In the genomic region with DNA sequence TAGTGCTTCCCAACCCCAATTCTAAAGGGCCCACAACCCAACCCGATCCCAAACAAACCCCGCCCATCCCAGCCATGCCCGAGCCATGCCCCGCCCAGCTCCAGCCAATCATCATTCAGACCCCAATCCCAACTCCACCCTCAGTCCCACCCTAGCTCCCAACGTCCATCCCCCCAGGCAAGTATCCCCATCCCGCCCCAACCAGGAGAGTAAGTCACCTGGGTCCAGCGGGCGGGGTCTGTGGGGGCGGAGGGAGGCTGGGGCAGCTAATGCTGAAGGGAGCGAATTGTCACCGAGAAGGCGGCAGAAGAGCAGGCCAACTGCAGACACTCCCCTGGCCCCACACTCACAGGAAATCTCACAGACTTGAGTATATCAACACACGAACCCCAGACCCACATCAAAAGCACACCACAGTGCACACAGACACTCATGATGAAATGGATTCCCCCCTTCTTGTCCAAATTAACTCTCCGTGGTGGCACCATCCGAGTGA, we compare ENCODE assay signal across 10 mouse cellular contexts. TPM values are rescaled to one million over a fixed set of nuclear protein-coding genes. Genes with fewer than 3 reads are reported as not detected.
DNase-seq lines count a peak whose midpoint lies in the region; ATAC-seq lines count a peak whose summit lies in the region.
"Had no signal": no experiment of that assay in that cellular context is flagged by ENCODE, and none has a peak within 500 bp of the region (broad histone marks: within the 10 kb centered on the region; RNA-seq: fewer than 3 reads in every experiment).

No protein-coding gene starts in this region.

- H3K4me1 ChIP-seq in hindbrain, embryonic 13.5 days (replicated peaks), result peaks cover 13% of the 10 kb centered on the region

- intact Hi-C loops in gastrocnemius, postnatal 14 days (cut with DNase I; ENCODE audit: low total_unique reads), result no loop called here
- intact Hi-C loops in gastrocnemius, postnatal 36 days (cut with DNase I), result no loop called here

- no peak overlapping the region for H3K27ac ChIP-seq in hindbrain, embryonic 13.5 days

- H3K4me3 ChIP-seq in hindbrain, embryonic 13.5 days, result no peak overlapping the region; the same call in 1 of the 2 replicates

- 0 out of 2 replicates have a peak, but pooled peaks cover 3% of the 10 kb centered on the region for H3K27me3 ChIP-seq in hindbrain, embryonic 13.5 days
- H3K27me3 ChIP-seq: CH12.LX had no signal

- H3K9ac ChIP-seq in hindbrain, embryonic 13.5 days, result no peak overlapping the region

- H3K4me2 ChIP-seq in hindbrain, embryonic 13.5 days, result peak overlapping the region; percentile 44

- DNase-seq in gastrocnemius, postnatal 14 days, result peak; percentile 45
- DNase-seq in gastrocnemius, adult 8-10 months (ENCODE audit: low spot score in 2 of 2), result no peak
- DNase-seq in Muller cell, postnatal 12 days (ENCODE audit: inconsistent ontology term), result peak; percentile 16
- DNase-seq in lung, postnatal 10 days, result peak; percentile 74
- peak; percentile 81 for DNase-seq in thymus, postnatal 0 days (ENCODE audit: low spot score)
- DNase-seq in urinary bladder, postnatal 36 days (ENCODE audit: low spot score in 2 of 2), result no peak
- no peak for DNase-seq in gastrocnemius, postnatal 36 days

- no peaks in the 10 kb centered on the region for H3K36me3 ChIP-seq in hindbrain, embryonic 13.5 days

- ATAC-seq in hindbrain, embryonic 13.5 days (ENCODE audit: low FRiP score), result no peak

- 0 out of 2 replicates have a peak, but pooled peaks cover 3% of the 10 kb centered on the region for H3K9me3 ChIP-seq in hindbrain, embryonic 13.5 days

- WGBS in hindbrain, embryonic 13.5 days, result 13% methylated on average over 15 of the region's 15 CpGs

RNA-seq across cellular contexts. Expression of gene Mgea5, which starts 12.5 kb away (rescaled TPM):
- 10 to 100 TPM; 28.6 to 29.6 TPM for total RNA-seq in gastrocnemius, postnatal 14 days (2021)
- 10 to 100 TPM; 32.7 to 43.3 (median 39.8) TPM for total RNA-seq in gastrocnemius, adult 8-10 months (2022)
- 86.8 and 88.0 TPM in 2 replicates for polyA plus RNA-seq in hindbrain, embryonic 13.5 days (2015; fragmentation: Nextera tagmentation; extraction: Ambion mirVana)
- 61.0 and 90.5 TPM in 2 replicates for polyA plus RNA-seq in thymus, postnatal 0 days (2015; fragmentation: Nextera tagmentation; extraction: Ambion mirVana)
- total RNA-seq in gastrocnemius, postnatal 36 days (2021), result 10 to 100 TPM; 26.2 to 31.1 TPM

RNA-seq across cellular contexts. Expression of gene Kcnip2, which starts 19.8 kb away (rescaled TPM):
- total RNA-seq in gastrocnemius, postnatal 14 days (2021), result under 1 TPM; 0.16 to 0.74 TPM
- under 1 TPM; 0.39 to 0.78 (median 0.58) TPM for total RNA-seq in gastrocnemius, adult 8-10 months (2022)
- polyA plus RNA-seq in hindbrain, embryonic 13.5 days (2015; fragmentation: Nextera tagmentation; extraction: Ambion mirVana), result 5.1 and 6.8 TPM in 2 replicates
- 1.3 TPM in 2 replicates for polyA plus RNA-seq in thymus, postnatal 0 days (2015; fragmentation: Nextera tagmentation; extraction: Ambion mirVana)
- under 1 TPM; 0.17 to 0.38 TPM for total RNA-seq in gastrocnemius, postnatal 36 days (2021)
- total RNA-seq: CH12.LX; hematopoietic stem cell, adult 5-6 weeks had no signal

RNA-seq across cellular contexts. Expression of gene Npm3, which starts 46.7 kb away (rescaled TPM):
- 10 to 100 TPM; 10.4 to 15.8 TPM for total RNA-seq in gastrocnemius, postnatal 14 days (2021)
- 10 to 100 TPM; 10.8 to 14.0 (median 12.7) TPM for total RNA-seq in gastrocnemius, adult 8-10 months (2022)
- 5.3 and 6.5 TPM in 2 replicates for polyA plus RNA-seq in hindbrain, embryonic 13.5 days (2015; fragmentation: Nextera tagmentation; extraction: Ambion mirVana)
- 27.4 and 34.1 TPM in 2 replicates for polyA plus RNA-seq in thymus, postnatal 0 days (2015; fragmentation: Nextera tagmentation; extraction: Ambion mirVana)
- total RNA-seq in gastrocnemius, postnatal 36 days (2021), result 10 to 100 TPM; 10.6 to 12.0 TPM

RNA-seq across cellular contexts. Expression of gene Fgf8, which starts 53.4 kb away (rescaled TPM):
- total RNA-seq in gastrocnemius, postnatal 14 days (2021), result not detected
- not detected for total RNA-seq in gastrocnemius, adult 8-10 months (2022)
- 0.44 and 0.95 TPM in 2 replicates for polyA plus RNA-seq in hindbrain, embryonic 13.5 days (2015; fragmentation: Nextera tagmentation; extraction: Ambion mirVana)
- 0.17 and 0.19 TPM in 2 replicates for polyA plus RNA-seq in thymus, postnatal 0 days (2015; fragmentation: Nextera tagmentation; extraction: Ambion mirVana)
- not detected for total RNA-seq in gastrocnemius, postnatal 36 days (2021)
- total RNA-seq: CH12.LX; hematopoietic stem cell, adult 5-6 weeks had no signal

Comparison
In these comparisons a context has a peak if more than half of its experiments do, and no peak if none do; other contexts are left out.
1. DNase-seq: peak in gastrocnemius, postnatal 14 days (single experiment), Muller cell, postnatal 12 days (single experiment), lung, postnatal 10 days (single experiment) and thymus, postnatal 0 days (single experiment); none in gastrocnemius, adult 8-10 months (0 of 2), urinary bladder, postnatal 36 days (0 of 2) and gastrocnemius, postnatal 36 days (0 of 2).